Mouse (Mus musculus) E14TG2a.4 (cell line): ENCODE measurements around the gene Traip.

Experiments used
- H3K27me3 ChIP-seq: 2 replicates; pipeline ENCODE4 v1.6.1; 2014; ENCODE audit warnings: low read length, control low read depth; ENCODE audit not compliant: insufficient read depth
- H3K36me3 ChIP-seq: 2 replicates; pipeline ENCODE4 v1.6.1; 2014; ENCODE audit warnings: low read length, control low read depth; ENCODE audit not compliant: insufficient read depth
- H3K4me1 ChIP-seq: replicated peaks from 2 replicates; pipeline ENCODE4 v1.6.1; 2014; ENCODE audit warnings: low read depth, low read length, control low read depth
- H3K4me3 ChIP-seq: replicated peaks from 2 replicates; pipeline ENCODE4 v1.5.1; 2014; ENCODE audit warnings: mild to moderate bottlenecking, low read length
- H3K9me3 ChIP-seq: 2 replicates; pipeline ENCODE4 v1.6.1; 2014; ENCODE audit warnings: low read length, control low read depth
- CTCF ChIP-seq: conservative IDR thresholded peaks from 2 replicates; pipeline ENCODE4 v1.5.1; 2014; ENCODE audit warnings: low read length
- NANOG ChIP-seq: IDR thresholded peaks from 2 replicates; pipeline ENCODE4 v1.6.1; 2014; ENCODE audit warnings: borderline replicate concordance, low read length, mixed read lengths
- POU5F1 ChIP-seq: IDR thresholded peaks from 2 replicates; pipeline ENCODE4 v1.6.1; 2014; ENCODE audit warnings: low read length, borderline replicate concordance

Gene Traip

GRCm38 (mm10) chr9:107974491-107975171 lies 24.7 kb downstream of the Traip start:
- Histone ChIP-seq H3K36me3 (peaks cover 40% of the 10 kb centered on the region), H3K4me1 (peaks cover 29% of the 10 kb centered on the region), H3K27me3 (peaks cover 22% of the 10 kb centered on the region), H3K4me3 (no peak overlapping the region), H3K9me3 (no peaks in the 10 kb centered on the region)
- TF ChIP-seq CTCF (no peak), POU5F1 (no peak), NANOG (no peak)

- Histone ChIP-seq H3K9me3 (no peaks in the 10 kb centered on the region), H3K4me1 (peaks cover 18% of the 10 kb centered on the region), H3K27me3 (peaks cover 29% of the 10 kb centered on the region), H3K4me3 (no peak within 1 kb of the TSS), H3K36me3 (peaks cover 29% of the 10 kb centered on the region)
- TF ChIP-seq NANOG (no peak), CTCF (no peak), POU5F1 (no peak)
Observed at GRCm38 (mm10) chr9:107975399-107976386, 25.8 kb downstream of the Traip start, which contains the start of gene Uba7. TSS of gene Uba7 (plus strand) at chr9:107975505.

- Histone ChIP-seq H3K9me3 (no peaks in the 10 kb centered on the region), H3K4me1 (peaks cover 23% of the 10 kb centered on the region), H3K4me3 (no peak overlapping the region), H3K36me3 (no peaks in the 10 kb centered on the region), H3K27me3 (peaks cover 60% of the 10 kb centered on the region)
- no peak for TF ChIP-seq CTCF
- TF ChIP-seq NANOG, result no peak
- no peak for TF ChIP-seq POU5F1
Observed at GRCm38 (mm10) chr9:107978815-107979214, 28.9 kb downstream of the Traip start.

GRCm38 (mm10) chr9:107981684-107982605 lies 32.0 kb downstream of the Traip start:
- Histone ChIP-seq H3K9me3 (no peaks in the 10 kb centered on the region), H3K4me3 (no peak overlapping the region), H3K36me3 (no peaks in the 10 kb centered on the region), H3K27me3 (peaks cover 70% of the 10 kb centered on the region), H3K4me1 (peaks cover 41% of the 10 kb centered on the region)
- TF ChIP-seq CTCF (no peak), POU5F1 (no peak), NANOG (no peak)

GRCm38 (mm10) chr9:107982681-107983346 lies 32.9 kb downstream of the Traip start, which contains the start of gene Gm20661:
TSS of gene Gm20661 (plus strand) at chr9:107983058.
- no peaks in the 10 kb centered on the region for H3K36me3 ChIP-seq
- no peaks in the 10 kb centered on the region for H3K9me3 ChIP-seq
- H3K27me3 ChIP-seq, result peaks cover 63% of the 10 kb centered on the region
- H3K4me3 ChIP-seq, result peak within 1 kb of the TSS; percentile 39
- TF ChIP-seq NANOG (no peak), CTCF (no peak), POU5F1 (no peak)
- H3K4me1 ChIP-seq, result peaks cover 50% of the 10 kb centered on the region

- TF ChIP-seq CTCF (no peak), NANOG (no peak), POU5F1 (no peak)
- Histone ChIP-seq H3K27me3 (peaks cover 62% of the 10 kb centered on the region), H3K9me3 (no peaks in the 10 kb centered on the region), H3K4me1 (peaks cover 54% of the 10 kb centered on the region), H3K36me3 (no peaks in the 10 kb centered on the region), H3K4me3 (peak overlapping the region; percentile 39; the same call in 1 of the 2 replicates)
Observed at GRCm38 (mm10) chr9:107983421-107983890, 33.5 kb downstream of the Traip start.

GRCm38 (mm10) chr9:107984052-107984753 lies 34.3 kb downstream of the Traip start:
- TF ChIP-seq NANOG (no peak), POU5F1 (no peak), CTCF (no peak)
- Histone ChIP-seq H3K4me3 (0 out of 2 replicates have a peak overlapping the region, but pooled peaks have one; percentile 87), H3K9me3 (no peaks in the 10 kb centered on the region)

More at GRCm38 (mm10) chr9:107984052-107984753, 34.3 kb downstream of the Traip start:
- Histone ChIP-seq H3K27me3 (peaks cover 57% of the 10 kb centered on the region), H3K36me3 (no peaks in the 10 kb centered on the region), H3K4me1 (peaks cover 56% of the 10 kb centered on the region)
